Mouse (Mus musculus) spleen, adult 2 months (tissue): ENCODE data around the gene Pik3cd. TPM values are rescaled to one million over a fixed set of nuclear protein-coding genes. Genes with fewer than 3 reads are reported as not detected.

ENCODE experiments used
- DNase-seq, 2 experiments: peaks; one replicate each; pipeline versions ENCODE4 v3.0.0 to v3.0.0-alpha.2; 2012 to 2021; ENCODE audit warnings: low spot score in 2 of 2, low read depth in 1 of 2
- H3K27ac ChIP-seq: fragments of 200-500 bp; 2 replicates; pipeline ENCODE4 v1.5.1; 2012; ENCODE audit warnings: low read length, inconsistent platforms; ENCODE audit not compliant: insufficient read depth
- H3K27me3 ChIP-seq: fragments of 200-500 bp; 2 replicates; pipeline ENCODE4 v1.6.1; 2012; ENCODE audit warnings: mild to moderate bottlenecking, moderate library complexity, low read length, inconsistent platforms; ENCODE audit not compliant: control insufficient read depth, insufficient read depth
- H3K36me3 ChIP-seq: fragments of 200-500 bp; 2 replicates; pipeline ENCODE4 v1.6.1; 2012; ENCODE audit warnings: mild to moderate bottlenecking, low read length, inconsistent platforms; ENCODE audit not compliant: control insufficient read depth, insufficient read depth
- H3K4me1 ChIP-seq: fragments of 200-500 bp; 2 replicates; pipeline ENCODE4 v1.6.1; 2011; ENCODE audit warnings: inconsistent platforms; ENCODE audit not compliant: control insufficient read depth, insufficient read depth, insufficient read length
- H3K4me3 ChIP-seq: fragments of 200-500 bp; 2 replicates; pipeline ENCODE4 v1.5.1; 2011; ENCODE audit warnings: mild to moderate bottlenecking, inconsistent platforms; ENCODE audit not compliant: insufficient read depth, insufficient read length; ENCODE audit errors: extremely low read depth
- CTCF ChIP-seq: fragments of 200-500 bp; IDR thresholded peaks from 2 replicates; pipeline ENCODE4 v1.5.1; 2011; ENCODE audit warnings: mild to moderate bottlenecking, inconsistent platforms; ENCODE audit not compliant: insufficient read depth, insufficient read length, insufficient replicate concordance; ENCODE audit errors: extremely low read depth
- POLR2A ChIP-seq: fragments of 200-500 bp; IDR thresholded peaks from 2 replicates; pipeline ENCODE4 v1.6.1; 2011; ENCODE audit warnings: low read depth, low read length, inconsistent platforms
- WGBS: fragments of 180-500 bp; shearing (Covaris S2); methylation state at CpG from one replicate; pipeline ENCODE4 v1.1.7; 2018; 5-methylcytosine and 5-hydroxymethylcytosine counted together
- polyA plus RNA-seq: library from polyadenylated mRNA; depleted of rRNA; stranded (reverse); fragments of >200 nt; gene quantifications from 2 replicates; pipeline ENCODE4 v1.2.3, GENCODE M21; 2012

Pik3cd gene
- polyA plus RNA-seq, 1 experiment: 104 TPM

- no peak overlapping the region for H3K27ac ChIP-seq
- no peak for DNase-seq
- H3K36me3 ChIP-seq: peaks cover 2% of the 10 kb centered on the region
- no peaks in the 10 kb centered on the region for H3K27me3 ChIP-seq
- TF ChIP-seq CTCF (no peak), POLR2A (no peak)
- 91% methylated on average over 6 of the region's 6 CpGs for WGBS
- H3K4me1 ChIP-seq: peaks cover 7% of the 10 kb centered on the region; the same call in 1 of the 2 replicates
- no peak overlapping the region for H3K4me3 ChIP-seq
Observed at GRCm38 (mm10) chr4:149734246-149734645, 31.9 kb upstream of the Pik3cd start.

- DNase-seq: no peak
- peaks cover 7% of the 10 kb centered on the region; the same call in 1 of the 2 replicates for H3K4me1 ChIP-seq
- TF ChIP-seq CTCF (no peak), POLR2A (no peak)
- 74% methylated on average over 6 of the region's 6 CpGs for WGBS
- H3K27me3 ChIP-seq: no peaks in the 10 kb centered on the region
- no peak overlapping the region for H3K27ac ChIP-seq
- H3K4me3 ChIP-seq: no peak overlapping the region
- peaks cover 2% of the 10 kb centered on the region for H3K36me3 ChIP-seq
Observed at GRCm38 (mm10) chr4:149733748-149734147, 31.4 kb upstream of the Pik3cd start.

- Histone ChIP-seq H3K27ac (no peak overlapping the region), H3K4me1 (peaks cover 7% of the 10 kb centered on the region; the same call in 1 of the 2 replicates)
Observed at GRCm38 (mm10) chr4:149732800-149733199, 30.4 kb upstream of the Pik3cd start.

GRCm38 (mm10) chr4:149732313-149732712 is 29.9 kb upstream of the Pik3cd start:
- H3K36me3 ChIP-seq: peaks cover 9% of the 10 kb centered on the region
- no peak overlapping the region for H3K4me3 ChIP-seq
- DNase-seq: no peak
- 91% methylated on average over 3 of the region's 3 CpGs for WGBS
- no peak overlapping the region for H3K27ac ChIP-seq
- peaks cover 7% of the 10 kb centered on the region; the same call in 1 of the 2 replicates for H3K4me1 ChIP-seq
- no peaks in the 10 kb centered on the region for H3K27me3 ChIP-seq
- no peak for TF ChIP-seq POLR2A
- TF ChIP-seq CTCF: no peak

More at GRCm38 (mm10) chr4:149732800-149733199, 30.4 kb upstream of the Pik3cd start:
- TF ChIP-seq POLR2A: no peak
- WGBS: 57% methylated on average over 10 of the region's 10 CpGs
- DNase-seq: no peak
- H3K27me3 ChIP-seq: no peaks in the 10 kb centered on the region
- peaks cover 4% of the 10 kb centered on the region for H3K36me3 ChIP-seq
- H3K4me3 ChIP-seq: no peak overlapping the region

- H3K36me3 ChIP-seq: peaks cover 16% of the 10 kb centered on the region
- H3K4me1 ChIP-seq: no peaks in the 10 kb centered on the region
- no peak overlapping the region for H3K4me3 ChIP-seq
- DNase-seq: no peak
- no peaks in the 10 kb centered on the region for H3K27me3 ChIP-seq
- TF ChIP-seq CTCF: no peak
- no peak for TF ChIP-seq POLR2A
- WGBS: 69% methylated on average over 7 of the region's 7 CpGs
- H3K27ac ChIP-seq: no peak overlapping the region
Observed at GRCm38 (mm10) chr4:149730827-149731226, 28.5 kb upstream of the Pik3cd start.

GRCm38 (mm10) chr4:149728810-149729209 is 26.4 kb upstream of the Pik3cd start:
- Histone ChIP-seq H3K4me3 (no peak overlapping the region), H3K27me3 (no peaks in the 10 kb centered on the region), H3K27ac (no peak overlapping the region), H3K4me1 (no peaks in the 10 kb centered on the region), H3K36me3 (peaks cover 16% of the 10 kb centered on the region)
- DNase-seq: no peak
- TF ChIP-seq CTCF (no peak), POLR2A (no peak)
- 81% methylated on average over 8 of the region's 8 CpGs for WGBS

GRCm38 (mm10) chr4:149727636-149728035 is 25.3 kb upstream of the Pik3cd start:
- Histone ChIP-seq H3K36me3 (peaks cover 16% of the 10 kb centered on the region), H3K27me3 (no peaks in the 10 kb centered on the region), H3K4me3 (no peak overlapping the region), H3K4me1 (no peaks in the 10 kb centered on the region), H3K27ac (no peak overlapping the region)
- TF ChIP-seq POLR2A: no peak
- DNase-seq: no peak
- WGBS: 97% methylated on average over 5 of the region's 5 CpGs
